Mouse (Mus musculus): ENCODE data around the gene Nsg2. TPM values are rescaled to one million over a fixed set of nuclear protein-coding genes. Genes with fewer than 3 reads are reported as not detected.

Nsg2 gene
- polyA plus RNA-seq, 1 experiment = 299 TPM

- TF ChIP-seq POLR2A (IDR thresholded peaks at IDR 0.05; ENCODE audit: control insufficient read depth, extremely low read depth, insufficient read depth, low read length, poor library complexity) (no peak), CTCF (IDR thresholded peaks at IDR 0.05; ENCODE audit: borderline replicate concordance, control insufficient read depth, extremely low read depth, insufficient read depth, low read length, poor library complexity) (0 out of 2 replicates have a peak, but pooled peaks have one; percentile 25)
- WGBS = 83% methylated on average over 9 of the region's 9 CpGs
- DNase-seq = no peak
Measured at GRCm38 (mm10) chr11:32104406-32105116, 104.3 kb downstream of the Nsg2 start.

DNA sequence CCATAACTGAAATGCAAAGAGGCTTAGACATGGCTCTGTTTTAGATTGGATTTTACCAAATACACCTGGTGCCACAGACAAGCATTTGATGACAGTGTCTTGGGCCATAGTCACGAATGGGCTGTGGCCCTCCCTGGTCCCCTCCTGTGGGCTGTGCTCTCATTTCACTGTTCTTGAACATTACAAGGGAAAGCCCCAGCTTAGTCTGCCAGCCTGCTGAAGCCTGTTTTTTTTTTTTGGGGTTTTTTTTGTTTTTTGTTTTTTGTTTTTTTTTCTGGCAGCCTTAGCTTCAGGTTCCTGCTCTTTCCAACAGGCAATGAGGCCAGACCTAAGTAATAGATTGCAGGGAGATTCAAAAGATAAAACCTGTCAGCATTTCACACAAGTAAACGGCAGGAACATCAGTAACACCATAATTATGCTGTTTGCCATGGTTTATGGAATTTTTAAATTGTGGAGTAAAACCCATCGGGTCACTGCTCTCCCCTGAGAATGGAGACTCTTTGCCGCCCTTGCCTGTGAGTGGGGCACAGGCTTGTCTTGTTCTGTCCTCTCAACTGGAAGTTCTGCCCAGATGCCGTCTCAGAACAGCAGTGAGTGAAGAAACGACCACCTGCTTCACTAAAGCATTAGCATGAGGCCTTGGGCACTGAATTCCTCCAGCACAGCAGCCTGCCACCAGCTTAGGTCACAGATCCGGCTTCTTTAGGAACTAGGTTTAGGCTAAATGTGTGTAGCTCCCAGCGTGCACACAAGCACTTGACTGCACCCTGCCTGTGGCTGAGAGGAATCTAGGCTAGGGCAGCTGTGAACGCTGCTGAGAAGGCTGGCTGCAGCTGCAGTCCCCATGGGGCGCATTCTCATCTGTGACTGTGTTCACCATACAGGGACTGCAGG lies 105.7 kb downstream of the Nsg2 start:
- no peak for TF ChIP-seq POLR2A (IDR thresholded peaks at IDR 0.05; ENCODE audit: control insufficient read depth, extremely low read depth, insufficient read depth, low read length, poor library complexity)
- TF ChIP-seq CTCF (IDR thresholded peaks at IDR 0.05; ENCODE audit: borderline replicate concordance, control insufficient read depth, extremely low read depth, insufficient read depth, low read length, poor library complexity) = peak; percentile 67; the same call in 1 of the 2 replicates

More at GRCm38 (mm10) chr11:32104406-32105116, 104.3 kb downstream of the Nsg2 start:
- Histone ChIP-seq H3K27ac (ENCODE audit: control insufficient read depth, insufficient read depth, low read length) (no peak overlapping the region), H3K4me3 (ENCODE audit: control insufficient read depth, insufficient read depth, low read length) (no peak overlapping the region), H3K36me3 (ENCODE audit: control insufficient read depth, insufficient read depth, low read length) (no peaks in the 10 kb centered on the region), H3K27me3 (ENCODE audit: control insufficient read depth, insufficient read depth, low read length) (no peaks in the 10 kb centered on the region), H3K4me1 (replicated peaks; ENCODE audit: control insufficient read depth, insufficient read depth, low read length) (peaks cover 18% of the 10 kb centered on the region)

DNA sequence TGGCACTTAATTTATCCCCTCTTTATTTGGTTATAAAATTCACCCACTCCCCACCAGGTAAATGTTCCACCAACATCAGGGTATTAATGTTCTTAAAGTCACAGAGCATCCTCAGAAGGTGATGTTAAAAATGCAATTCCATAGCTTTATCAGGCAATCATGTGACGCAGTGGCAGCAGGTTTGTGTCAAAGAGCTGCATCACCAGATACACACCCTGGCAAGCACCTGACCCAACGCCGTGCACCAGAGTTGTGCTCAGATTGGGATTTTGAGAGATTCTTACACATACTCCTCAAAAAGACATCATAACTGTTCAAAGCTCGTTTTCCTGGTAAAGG lies 106.4 kb downstream of the Nsg2 start:
- TF ChIP-seq POLR2A (IDR thresholded peaks at IDR 0.05; ENCODE audit: control insufficient read depth, extremely low read depth, insufficient read depth, low read length, poor library complexity) (no peak), CTCF (IDR thresholded peaks at IDR 0.05; ENCODE audit: borderline replicate concordance, control insufficient read depth, extremely low read depth, insufficient read depth, low read length, poor library complexity) (no peak)
- WGBS = 86% methylated on average over 4 of the region's 4 CpGs
- no peak for DNase-seq
- H3K36me3 ChIP-seq (ENCODE audit: control insufficient read depth, insufficient read depth, low read length) = no peaks in the 10 kb centered on the region
- peaks cover 18% of the 10 kb centered on the region for H3K4me1 ChIP-seq (replicated peaks; ENCODE audit: control insufficient read depth, insufficient read depth, low read length)
- no peak overlapping the region for H3K4me3 ChIP-seq (ENCODE audit: control insufficient read depth, insufficient read depth, low read length)
- no peaks in the 10 kb centered on the region for H3K27me3 ChIP-seq (ENCODE audit: control insufficient read depth, insufficient read depth, low read length)
- H3K27ac ChIP-seq (ENCODE audit: control insufficient read depth, insufficient read depth, low read length) = no peak overlapping the region

More for the DNA sequence above, 105.7 kb downstream of the Nsg2 start:
- WGBS = 47% methylated on average over 10 of the region's 10 CpGs
- Histone ChIP-seq H3K4me1 (replicated peaks; ENCODE audit: control insufficient read depth, insufficient read depth, low read length) (peaks cover 18% of the 10 kb centered on the region), H3K36me3 (ENCODE audit: control insufficient read depth, insufficient read depth, low read length) (no peaks in the 10 kb centered on the region), H3K4me3 (ENCODE audit: control insufficient read depth, insufficient read depth, low read length) (no peak overlapping the region), H3K27me3 (ENCODE audit: control insufficient read depth, insufficient read depth, low read length) (no peaks in the 10 kb centered on the region), H3K27ac (ENCODE audit: control insufficient read depth, insufficient read depth, low read length) (peak overlapping the region; percentile 81)
- DNase-seq = peak; percentile 67

DNA sequence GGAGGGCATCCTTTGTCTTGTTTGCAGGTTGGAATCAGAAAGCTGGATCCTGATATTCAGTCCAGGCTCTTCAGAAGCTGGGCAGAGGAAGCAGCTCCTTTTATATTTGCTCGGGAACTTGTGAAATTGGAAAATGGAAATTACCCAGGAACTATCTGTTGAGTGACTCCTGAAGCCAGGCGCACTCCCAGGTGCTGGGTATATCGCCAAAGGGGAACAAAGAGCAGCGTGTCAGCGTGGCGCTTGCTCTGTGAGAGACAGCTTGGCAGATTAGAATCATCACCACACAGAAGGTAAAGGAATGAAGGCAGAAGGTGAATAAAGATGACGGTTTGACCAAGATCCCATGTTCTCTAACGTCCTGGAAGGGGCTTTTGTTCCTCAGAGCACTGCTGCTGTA lies 108.2 kb downstream of the Nsg2 start:
- WGBS = 76% methylated on average over 8 of the region's 8 CpGs
- Histone ChIP-seq H3K4me3 (ENCODE audit: control insufficient read depth, insufficient read depth, low read length) (no peak overlapping the region), H3K27ac (ENCODE audit: control insufficient read depth, insufficient read depth, low read length) (no peak overlapping the region), H3K4me1 (replicated peaks; ENCODE audit: control insufficient read depth, insufficient read depth, low read length) (peaks cover 19% of the 10 kb centered on the region), H3K27me3 (ENCODE audit: control insufficient read depth, insufficient read depth, low read length) (no peaks in the 10 kb centered on the region), H3K36me3 (ENCODE audit: control insufficient read depth, insufficient read depth, low read length) (no peaks in the 10 kb centered on the region)
- TF ChIP-seq POLR2A (IDR thresholded peaks at IDR 0.05; ENCODE audit: control insufficient read depth, extremely low read depth, insufficient read depth, low read length, poor library complexity) (no peak), CTCF (IDR thresholded peaks at IDR 0.05; ENCODE audit: borderline replicate concordance, control insufficient read depth, extremely low read depth, insufficient read depth, low read length, poor library complexity) (no peak)
- DNase-seq = no peak

Other genes starting within 250 kb of the Nsg2 start
- 12.0 and 13.0 TPM in 2 replicates for gene Cpeb4, start 128.3 kb upstream of the Nsg2 start, polyA plus RNA-seq (2012; rRNA removed)
- 0.12 TPM in 1 of 2 replicates, not detected in the other for gene 4930524B15Rik, start 34.9 kb upstream of the Nsg2 start, polyA plus RNA-seq (2012; rRNA removed)
- gene Il9r, start 199.8 kb downstream of the Nsg2 start, polyA plus RNA-seq (2012; rRNA removed) = 16.4 and 19.9 TPM in 2 replicates
- gene Snrnp25, start 205.0 kb downstream of the Nsg2 start, polyA plus RNA-seq (2012; rRNA removed) = 56.3 and 66.1 TPM in 2 replicates
- 29.9 and 44.9 TPM in 2 replicates for gene Rhbdf1, start 221.8 kb downstream of the Nsg2 start, polyA plus RNA-seq (2012; rRNA removed)
- gene Mpg, start 226.0 kb downstream of the Nsg2 start, polyA plus RNA-seq (2012; rRNA removed) = 21.0 and 25.5 TPM in 2 replicates